Mouse (Mus musculus) stomach, embryonic 14.5 days (tissue): ENCODE data around the gene Mmp19. TPM values are rescaled to one million over a fixed set of nuclear protein-coding genes. Genes with fewer than 3 reads are reported as not detected.

Experiments
- ATAC-seq: fragments of 200-750 bp; cut with Nextera tagmentation; 2 replicates; pipeline ENCODE4 v1.8.0; 2017; ENCODE audit warnings: low read depth, moderate TSS enrichment; ENCODE audit not compliant: insufficient number of reproducible peaks, insufficient read depth, low FRiP score
- H3K27ac ChIP-seq: fragments of 300-500 bp; sonication (generic); 2 replicates; pipeline ENCODE4 v1.5.1; 2014; ENCODE audit warnings: mild to moderate bottlenecking, low read length, moderate library complexity, mixed read lengths
- H3K27me3 ChIP-seq: fragments of 300-500 bp; sonication (generic); 2 replicates; pipeline ENCODE4 v1.6.1; 2014; ENCODE audit warnings: low read length, control low read depth, mixed read lengths; ENCODE audit not compliant: control insufficient read depth, insufficient read depth
- H3K36me3 ChIP-seq: fragments of 300-500 bp; sonication (generic); 2 replicates; pipeline ENCODE4 v1.6.1; 2014; ENCODE audit warnings: mild to moderate bottlenecking, control low read depth, low read length, moderate library complexity, mixed read lengths; ENCODE audit not compliant: control insufficient read depth, insufficient read depth
- H3K4me1 ChIP-seq: fragments of 300-500 bp; sonication (generic); 2 replicates; pipeline ENCODE4 v1.6.1; 2014; ENCODE audit warnings: low read length, control low read depth, mixed read lengths; ENCODE audit not compliant: control insufficient read depth, insufficient read depth
- H3K4me2 ChIP-seq: fragments of 300-500 bp; sonication (generic); replicated peaks from 2 replicates; pipeline ENCODE4 v1.6.1; 2014; ENCODE audit warnings: low read depth, low read length, control low read depth
- H3K4me3 ChIP-seq: fragments of 300-500 bp; sonication (generic); 2 replicates; pipeline ENCODE4 v1.5.1; 2014; ENCODE audit warnings: low read depth, low read length, control low read depth
- H3K9ac ChIP-seq: fragments of 300-500 bp; sonication (generic); replicated peaks from 2 replicates; pipeline ENCODE4 v1.6.1; 2014; ENCODE audit warnings: low read depth, mild to moderate bottlenecking, control low read depth, low read length, moderate library complexity, mixed read lengths
- H3K9me3 ChIP-seq: fragments of 300-500 bp; sonication (generic); 2 replicates; pipeline ENCODE4 v1.6.1; 2016; ENCODE audit warnings: low read depth, low read length, control low read depth; ENCODE audit not compliant: control insufficient read depth
- WGBS: fragments of 180-500 bp; shearing (Covaris S2); extraction: QIAGEN DNeasy Blood & Tissue Kit; methylation state at CpG from one replicate; pipeline ENCODE4 v1.1.7; 2014; 5-methylcytosine and 5-hydroxymethylcytosine counted together
- polyA plus RNA-seq: library from polyadenylated mRNA; unstranded; fragments of >200 nt; fragmentation: Nextera tagmentation; extraction: Ambion mirVana; gene quantifications from 2 replicates; pipeline ENCODE4 v1.2.1, GENCODE M21; 2014

Gene Mmp19
- polyA plus RNA-seq, 1 experiment from 2014 or later, result 0.78 TPM

- no peaks in the 10 kb centered on the region for H3K9me3 ChIP-seq
- no peaks in the 10 kb centered on the region for H3K4me1 ChIP-seq
- ATAC-seq, result no peak
- H3K36me3 ChIP-seq, result peaks cover 38% of the 10 kb centered on the region
- H3K4me2 ChIP-seq, result no peak overlapping the region
- H3K27ac ChIP-seq, result no peak overlapping the region
- WGBS, result 69% methylated on average over 2 of the region's 2 CpGs
- no peak overlapping the region for H3K9ac ChIP-seq
- H3K4me3 ChIP-seq, result no peak overlapping the region
- H3K27me3 ChIP-seq, result no peaks in the 10 kb centered on the region
Measured at GRCm38 (mm10) chr10:128848426-128848825, 57.7 kb downstream of the Mmp19 start.

DNA sequence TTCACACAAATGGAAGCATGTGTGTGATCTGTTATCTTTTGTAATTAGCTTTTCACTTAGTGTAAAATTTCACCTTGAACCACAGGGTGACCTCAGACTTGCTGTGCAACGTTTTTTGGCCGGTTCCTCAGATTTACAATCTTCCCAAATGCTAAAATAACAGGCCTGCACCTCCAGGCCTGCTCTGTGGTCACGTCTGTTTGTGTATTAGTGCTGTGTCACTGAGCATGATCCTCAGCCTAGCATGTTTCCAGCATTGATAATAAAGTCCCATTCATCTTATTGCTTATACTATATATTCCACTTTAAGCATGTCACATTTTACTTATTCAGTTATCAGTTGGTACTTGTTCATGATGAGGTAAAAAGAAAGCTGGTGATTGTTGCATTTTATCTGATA, 59.6 kb downstream of the Mmp19 start:
- 65% methylated on average over 3 of the region's 3 CpGs for WGBS
- peaks cover 42% of the 10 kb centered on the region for H3K36me3 ChIP-seq

More for the DNA sequence above, 59.6 kb downstream of the Mmp19 start:
- Histone ChIP-seq H3K9me3 (no peaks in the 10 kb centered on the region), H3K4me2 (no peak overlapping the region), H3K4me1 (no peaks in the 10 kb centered on the region), H3K27ac (no peak overlapping the region), H3K4me3 (no peak overlapping the region), H3K9ac (no peak overlapping the region), H3K27me3 (no peaks in the 10 kb centered on the region)
- no peak for ATAC-seq

Other genes with a start within 250 kb of the Mmp19 start
- gene Zc3h10, start 243.1 kb upstream of the Mmp19 start, polyA plus RNA-seq, result 8.8 and 10.7 TPM in 2 replicates
- gene Rpl41, start 241.6 kb upstream of the Mmp19 start, polyA plus RNA-seq, result 4,724 and 5,059 TPM in 2 replicates
- gene Pa2g4, start 224.9 kb upstream of the Mmp19 start, polyA plus RNA-seq, result 210 and 218 TPM in 2 replicates
- gene Erbb3, start 201.3 kb upstream of the Mmp19 start, polyA plus RNA-seq, result 27.1 TPM in 2 replicates
- 1,148 and 1,216 TPM in 2 replicates for gene Rps26, start 164.2 kb upstream of the Mmp19 start, polyA plus RNA-seq
- gene Ikzf4, start 144.9 kb upstream of the Mmp19 start, polyA plus RNA-seq, result 3.5 and 4.9 TPM in 2 replicates
- 14.6 and 16.3 TPM in 2 replicates for gene Suox, start 116.8 kb upstream of the Mmp19 start, polyA plus RNA-seq
- gene Rab5b, start 94.6 kb upstream of the Mmp19 start, polyA plus RNA-seq, result 65.9 and 70.7 TPM in 2 replicates
- 1.7 and 2.3 TPM in 2 replicates for gene Pmel, start 86.7 kb upstream of the Mmp19 start, polyA plus RNA-seq
- gene Cdk2, start 85.9 kb upstream of the Mmp19 start, polyA plus RNA-seq, result 90.3 and 92.1 TPM in 2 replicates
- gene Dgka, start 46.1 kb upstream of the Mmp19 start, polyA plus RNA-seq, result 17.5 and 17.9 TPM in 2 replicates
- 37.2 and 38.7 TPM in 2 replicates for gene Pym1, start 43.0 kb upstream of the Mmp19 start, polyA plus RNA-seq
- gene Dnajc14, start 13.2 kb downstream of the Mmp19 start, polyA plus RNA-seq, result 40.0 and 40.2 TPM in 2 replicates
- 17.2 and 19.3 TPM in 2 replicates for gene Tmem198b, start 13.5 kb downstream of the Mmp19 start, polyA plus RNA-seq
- 204 and 209 TPM in 2 replicates for gene Sarnp, start 26.4 kb downstream of the Mmp19 start, polyA plus RNA-seq
- gene Ormdl2, start 30.7 kb downstream of the Mmp19 start, polyA plus RNA-seq, result 69.6 and 76.6 TPM in 2 replicates
- gene Gdf11, start 100.8 kb downstream of the Mmp19 start, polyA plus RNA-seq, result 4.2 and 4.6 TPM in 2 replicates
- gene Cd63, start 110.1 kb downstream of the Mmp19 start, polyA plus RNA-seq, result 663 and 664 TPM in 2 replicates
- gene Rdh5, start 132.0 kb downstream of the Mmp19 start, polyA plus RNA-seq, result 14.9 and 17.1 TPM in 2 replicates
- 222 and 236 TPM in 2 replicates for gene Bloc1s1, start 133.1 kb downstream of the Mmp19 start, polyA plus RNA-seq
- gene Itga7, start 142.9 kb downstream of the Mmp19 start, polyA plus RNA-seq, result 2.6 and 4.4 TPM in 2 replicates
- 0.35 TPM in 1 of 2 replicates, not detected in the other for gene Mettl7b, start 170.1 kb downstream of the Mmp19 start, polyA plus RNA-seq
- gene Olfr9, start 198.5 kb downstream of the Mmp19 start, polyA plus RNA-seq, result not detected in 2 replicates
- not detected in 2 replicates for gene Olfr763, start 219.9 kb downstream of the Mmp19 start, polyA plus RNA-seq
- gene Olfr764-ps1, start 249.0 kb downstream of the Mmp19 start, polyA plus RNA-seq, result not detected in 2 replicates